Mouse (Mus musculus) spleen, adult 12 weeks (tissue): ENCODE data around the gene Ces5a.
"Not testable (repeated sequence)": the region's sequence is repeated elsewhere in the genome, so short reads cannot be mapped to it uniquely, and the experiment has no call there.

Experiments
- DNase-seq: peaks from one replicate; pipeline ENCODE4 v3.0.0; 2022; ENCODE audit warnings: low spot score

Gene Ces5a

DNA sequence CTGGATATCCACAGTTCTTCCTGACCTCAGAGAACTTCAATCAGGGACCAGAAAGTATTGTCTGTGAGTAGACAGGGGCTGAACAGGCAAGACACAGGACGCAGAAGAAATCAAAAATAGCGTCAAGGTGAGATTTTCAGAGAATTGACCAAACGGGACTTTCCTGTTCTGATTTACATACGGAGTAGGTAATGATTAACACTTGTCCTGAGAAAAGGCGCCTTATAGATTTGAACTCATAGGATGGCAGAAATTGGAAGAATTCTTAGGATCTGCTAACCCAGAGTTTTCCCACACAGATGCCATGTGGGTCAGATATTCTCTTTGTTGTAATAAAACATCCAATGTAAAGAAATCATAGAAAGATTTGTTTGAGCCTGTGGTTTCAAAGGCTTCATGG lies at the start of gene Ces5a:
Gene Ces5a, minus strand, starts transcription at position 101 of the 400 bp plus-strand sequence.
- DNase-seq, result no peak

DNA sequence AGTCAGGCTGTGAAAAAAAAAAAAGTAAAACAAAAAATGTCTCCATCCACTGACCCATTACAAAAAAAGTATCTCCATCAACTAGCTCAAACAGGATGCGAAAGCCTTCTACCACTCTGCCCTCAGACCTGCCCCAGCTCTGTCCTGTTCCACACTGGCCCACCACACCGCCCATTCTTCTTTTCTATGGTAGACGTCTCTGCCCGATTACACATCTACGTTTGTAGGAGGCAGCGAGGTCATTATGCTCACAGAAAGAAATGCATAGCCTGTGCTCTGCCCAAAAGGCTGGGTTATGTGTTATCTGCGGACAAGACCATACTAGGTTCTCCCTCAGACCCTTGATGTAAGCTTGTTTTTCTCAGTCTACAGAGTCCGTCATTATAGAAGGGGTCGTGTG lies 37.2 kb upstream of the Ces5a start:
- no peak for DNase-seq

DNA sequence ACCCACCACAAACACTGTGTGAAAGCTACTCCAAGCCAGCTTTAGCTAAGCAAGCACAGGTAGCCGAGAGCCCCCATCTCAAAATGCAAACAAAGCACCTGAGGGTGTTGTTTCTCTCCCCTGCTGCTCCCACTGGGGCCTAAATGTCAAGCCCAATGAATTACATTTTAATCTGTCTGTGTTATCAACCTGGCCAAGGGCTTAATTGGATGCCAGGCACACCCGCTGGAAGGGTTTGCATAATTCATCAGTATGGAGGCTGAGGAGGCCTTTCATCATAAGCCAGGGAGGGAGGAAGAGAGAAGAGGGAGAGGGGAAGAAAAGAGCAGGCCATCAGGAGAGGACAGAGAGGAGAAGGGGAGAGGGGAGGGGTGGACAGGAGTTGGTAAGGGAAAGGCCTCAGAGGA lies 36.5 kb upstream of the Ces5a start:
- DNase-seq, result no peak

DNA sequence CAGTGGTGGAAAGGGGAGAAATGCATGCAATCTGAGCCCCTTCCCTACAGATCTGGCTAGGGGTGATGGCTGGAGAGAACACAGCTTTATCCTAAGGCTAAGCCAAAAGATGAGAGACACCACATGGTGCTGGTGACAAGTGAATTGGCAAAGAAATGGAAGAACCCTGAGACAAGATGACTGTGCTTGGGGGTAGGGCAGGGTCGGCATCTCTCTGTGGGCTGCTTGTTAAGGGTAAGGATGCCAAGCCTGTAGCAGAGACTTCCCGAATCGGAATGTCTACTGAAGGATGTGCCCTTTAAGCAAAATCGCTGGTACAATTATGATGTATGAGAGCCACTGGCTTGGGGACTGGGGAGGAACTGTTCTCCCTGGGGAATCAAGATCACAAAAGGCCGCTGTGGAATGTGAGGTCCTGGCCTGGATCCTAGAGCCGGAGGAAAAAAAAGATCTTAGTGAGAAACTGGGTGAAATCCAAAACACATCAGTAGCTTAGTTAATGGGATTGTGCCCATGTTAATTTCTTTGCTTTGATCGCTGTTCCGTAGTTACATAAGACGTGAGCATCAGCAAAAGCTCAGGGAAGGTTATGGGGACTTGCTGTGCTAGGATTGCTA lies 35.8 kb upstream of the Ces5a start:
- DNase-seq, result no peak

DNA sequence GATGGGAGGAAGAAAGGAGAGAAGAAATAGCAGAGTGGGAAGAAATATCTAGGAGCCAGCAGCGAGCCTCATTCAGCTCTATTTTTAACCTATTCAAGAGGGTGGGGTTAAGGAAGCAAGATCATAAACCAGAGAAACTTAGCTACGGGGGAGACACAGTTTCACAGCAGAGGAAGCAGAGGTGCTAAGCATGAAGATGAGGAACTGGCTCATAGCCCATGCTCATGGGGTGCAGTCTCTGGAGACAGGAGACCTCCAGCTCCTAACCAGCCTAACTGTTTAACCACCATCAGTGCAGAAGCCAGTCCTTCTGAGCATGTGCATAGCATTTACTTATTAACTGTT lies 34.5 kb upstream of the Ces5a start:
- no peak for DNase-seq

DNA sequence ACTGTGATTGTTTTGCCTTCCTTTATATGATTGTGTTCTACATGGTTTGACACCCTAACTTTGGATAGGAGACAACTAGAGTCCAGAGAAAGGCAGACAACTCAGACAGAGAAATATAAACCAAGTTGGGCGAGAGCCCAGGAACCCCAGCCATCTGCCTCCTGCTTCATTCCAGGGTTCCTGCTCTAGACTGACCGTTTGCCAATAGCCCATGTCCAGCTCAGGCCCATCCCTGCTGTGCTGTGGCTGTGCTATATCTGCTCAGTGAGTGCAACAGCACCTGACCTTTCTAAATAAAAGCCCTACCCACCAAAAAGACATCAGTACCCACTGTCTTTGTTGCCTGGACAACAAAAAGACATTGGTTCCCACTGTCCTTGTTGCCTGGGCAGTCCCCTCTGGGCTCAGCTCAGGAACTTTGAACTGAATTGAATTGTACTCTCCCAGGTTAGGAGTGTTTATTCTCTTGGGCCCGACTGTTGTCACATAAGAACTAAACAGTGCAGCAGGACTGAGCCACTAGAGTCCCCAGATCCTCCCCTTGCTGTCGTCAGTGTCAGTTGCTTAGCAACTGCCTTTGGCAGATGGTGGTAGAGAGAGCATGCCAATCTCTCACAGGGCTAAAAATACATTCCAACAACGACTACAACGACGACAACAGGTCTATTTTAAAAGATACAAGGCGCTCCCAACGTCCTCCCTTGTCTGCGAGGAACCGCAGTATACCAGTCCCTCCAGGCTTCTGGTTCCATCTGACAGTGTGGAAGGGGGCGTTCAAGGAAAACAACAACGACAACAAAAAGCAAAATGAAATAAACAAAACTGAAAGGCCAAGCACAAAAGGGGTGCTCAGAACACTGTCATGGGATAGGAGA lies 33.9 kb upstream of the Ces5a start:
- no peak for DNase-seq

DNA sequence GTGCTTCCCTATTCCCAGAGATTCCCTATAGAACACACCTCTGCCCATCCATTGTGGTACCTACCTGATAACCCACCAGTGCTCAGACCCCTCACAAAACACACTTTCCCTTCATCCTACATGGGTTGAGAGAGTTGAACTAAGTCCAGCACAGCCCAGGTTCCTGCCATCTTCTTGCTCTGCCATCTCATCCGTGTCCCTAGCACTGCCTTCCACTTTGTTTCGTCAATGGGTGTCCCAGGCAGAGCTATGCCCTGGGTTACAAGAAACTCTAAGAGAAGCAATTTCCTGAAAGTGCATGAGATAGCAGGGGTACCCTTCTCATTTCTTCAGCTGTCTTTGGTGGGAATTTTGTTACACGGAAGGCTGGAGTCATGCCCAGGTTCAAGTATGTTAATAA lies 33.0 kb upstream of the Ces5a start:
- no peak for DNase-seq

DNA sequence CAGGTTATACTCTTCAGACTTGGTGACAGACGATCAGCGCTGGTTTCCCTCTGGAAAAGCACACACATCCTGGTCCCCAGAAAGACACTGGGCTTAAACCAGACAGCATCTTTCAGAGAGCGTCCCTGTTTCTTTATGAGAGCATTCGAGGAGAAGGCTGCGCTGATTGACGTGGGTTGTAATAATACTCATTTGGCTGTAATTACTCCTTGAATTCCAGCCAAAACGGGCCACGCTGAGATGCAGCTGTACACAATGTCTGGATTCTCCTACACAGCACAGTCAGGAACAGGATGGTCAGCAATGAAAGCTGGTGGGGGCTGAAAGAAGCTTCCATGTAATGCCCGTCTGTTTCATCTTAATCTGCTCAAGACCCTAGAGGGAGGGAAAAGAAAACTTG lies 31.5 kb upstream of the Ces5a start:
- DNase-seq, result no peak

DNA sequence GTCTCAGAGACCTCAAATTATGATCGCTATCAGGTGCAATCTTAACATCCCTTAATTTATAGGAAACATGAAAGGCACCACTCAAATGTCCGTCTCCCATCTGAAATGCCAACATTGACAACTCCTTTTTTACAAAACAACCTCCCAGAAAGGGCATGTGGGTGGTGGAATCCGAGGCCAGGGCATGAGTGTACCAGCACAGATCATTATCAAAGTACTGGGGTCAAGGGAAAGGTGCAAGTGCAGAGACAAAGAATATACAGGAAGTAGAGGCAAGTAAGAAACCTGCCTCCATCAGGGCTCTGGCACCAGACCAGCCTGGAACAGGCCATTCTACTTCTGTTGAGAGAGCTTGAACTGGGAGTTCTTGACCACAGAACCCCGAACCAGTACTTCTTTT lies 29.0 kb upstream of the Ces5a start:
- DNase-seq, result no peak

DNA sequence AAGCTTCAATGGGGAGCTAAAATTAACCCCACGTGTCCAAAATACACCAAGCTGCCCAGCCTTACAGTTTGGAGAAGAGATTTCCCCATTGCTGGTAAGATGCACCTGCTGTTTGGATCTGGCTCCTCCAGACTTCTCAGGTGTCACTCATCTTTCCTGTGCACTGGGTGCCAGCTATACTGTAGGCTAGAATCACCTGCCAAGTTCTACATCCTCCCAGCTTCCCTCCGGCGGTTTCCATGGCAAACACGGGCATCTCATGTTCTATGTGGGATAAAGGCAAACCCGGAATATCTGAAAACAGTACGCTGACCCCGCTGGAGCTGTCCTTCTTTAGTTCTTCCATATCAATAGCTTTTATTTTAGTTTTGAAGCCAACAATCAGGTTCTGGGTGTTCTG lies 27.9 kb upstream of the Ces5a start:
- DNase-seq, result no peak

DNA sequence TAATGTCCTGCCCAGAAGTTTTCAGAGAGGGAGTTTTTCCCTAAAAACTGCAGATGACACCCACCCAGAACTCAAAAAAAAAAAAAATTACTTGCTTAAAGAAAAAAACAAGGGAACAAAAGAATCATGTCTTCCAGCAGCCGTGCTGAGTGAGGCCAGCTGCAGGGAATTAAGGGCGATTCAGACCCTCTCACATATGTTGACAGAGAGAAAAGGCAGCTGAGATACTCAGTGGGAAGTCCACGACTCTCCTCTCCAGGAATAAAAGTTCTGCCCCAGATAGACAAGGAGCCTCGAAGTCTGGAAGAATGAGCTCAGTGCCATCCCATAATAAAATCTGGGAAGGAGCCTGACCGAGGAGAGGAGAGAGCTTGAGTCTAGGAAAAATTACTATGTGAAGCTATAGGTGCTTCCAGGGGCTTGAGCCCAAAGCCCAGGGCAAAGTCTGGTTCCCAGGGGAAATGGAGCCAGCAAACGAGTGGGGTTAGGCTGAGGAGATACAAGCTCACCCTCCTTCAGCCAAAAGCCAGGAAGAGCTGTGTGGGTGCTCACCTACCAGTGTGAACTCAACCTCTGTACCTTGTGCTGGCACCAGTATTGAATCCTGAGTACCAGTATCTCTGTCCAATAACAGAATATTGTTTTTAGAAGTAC lies 27.1 kb upstream of the Ces5a start:
- no peak for DNase-seq

DNA sequence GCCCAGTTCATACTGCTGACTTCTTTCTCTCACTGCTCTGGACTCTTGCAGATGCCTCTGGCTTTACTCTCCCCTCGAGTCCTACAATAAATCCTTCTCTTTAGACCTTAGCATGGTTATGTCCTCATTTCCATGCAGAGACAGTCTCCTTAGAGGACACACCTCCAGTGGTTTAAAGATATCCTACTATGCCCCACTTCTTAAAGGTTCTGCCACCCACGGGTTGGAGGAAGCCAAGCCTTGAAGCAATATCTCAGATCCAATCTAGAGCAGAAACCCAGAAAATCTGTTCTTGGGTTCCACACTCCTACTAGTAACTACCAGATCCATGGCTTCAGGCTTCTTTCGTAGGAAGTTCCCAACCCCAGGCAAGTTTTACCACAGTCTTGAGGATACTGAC lies 25.6 kb upstream of the Ces5a start:
- no peak for DNase-seq

DNA sequence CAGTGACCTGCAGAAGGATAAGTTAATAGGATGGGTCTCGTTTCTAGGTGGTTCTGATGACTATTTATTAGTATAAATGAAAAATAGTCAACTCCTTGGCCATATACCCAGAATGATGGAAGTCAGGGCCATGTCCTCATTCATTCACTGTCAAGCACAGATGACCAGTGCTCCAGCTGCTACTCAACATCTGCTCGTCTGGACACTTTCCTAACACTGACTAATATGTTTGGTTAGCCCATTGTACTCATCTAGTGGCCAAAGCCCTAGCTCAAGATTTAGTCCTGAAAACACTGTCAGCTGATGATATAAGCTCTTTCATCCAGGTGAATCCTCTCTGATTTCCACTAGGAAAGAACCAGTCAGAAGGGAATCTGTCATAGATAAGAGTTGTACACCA lies 24.1 kb upstream of the Ces5a start:
- no peak for DNase-seq

DNA sequence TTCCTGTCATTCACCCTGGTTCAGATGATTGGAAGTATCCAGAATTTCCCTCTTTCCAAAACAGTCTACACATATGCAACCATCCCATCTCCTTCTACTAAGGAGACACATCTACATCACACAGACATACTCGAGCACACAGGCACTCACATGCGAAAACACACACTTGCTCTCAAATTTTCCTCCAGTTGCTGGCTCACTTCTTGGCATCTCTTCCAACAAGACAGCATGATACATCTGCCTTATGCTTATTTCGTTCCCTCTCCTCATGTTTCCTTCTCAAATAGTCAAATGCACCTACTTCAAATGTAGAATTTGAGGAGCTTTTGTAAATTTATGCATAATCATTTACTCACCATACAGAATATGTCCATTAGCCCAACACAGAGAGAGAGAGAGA lies 33.0 kb downstream of the Ces5a start:
- no peak for DNase-seq

DNA sequence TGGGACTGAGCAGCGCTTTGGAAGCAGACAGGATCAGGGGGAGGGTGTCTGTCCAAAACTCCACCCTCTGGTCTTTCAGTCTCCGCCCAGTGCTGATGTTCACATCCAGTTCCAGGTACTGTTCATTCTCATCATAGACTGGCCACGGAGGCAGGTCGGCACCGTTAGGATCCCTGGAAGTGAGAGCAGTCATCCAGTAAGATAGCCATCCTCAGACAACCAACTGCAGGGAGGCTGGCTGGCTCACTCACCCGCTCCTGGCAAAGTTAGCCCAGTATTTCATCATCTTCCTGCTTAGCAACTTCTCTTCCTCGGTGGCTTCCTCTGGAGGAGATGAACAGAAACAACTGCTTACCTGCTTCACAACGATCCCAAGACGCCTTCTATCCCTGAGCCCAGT lies 36.2 kb downstream of the Ces5a start:
- DNase-seq, result no peak

DNA sequence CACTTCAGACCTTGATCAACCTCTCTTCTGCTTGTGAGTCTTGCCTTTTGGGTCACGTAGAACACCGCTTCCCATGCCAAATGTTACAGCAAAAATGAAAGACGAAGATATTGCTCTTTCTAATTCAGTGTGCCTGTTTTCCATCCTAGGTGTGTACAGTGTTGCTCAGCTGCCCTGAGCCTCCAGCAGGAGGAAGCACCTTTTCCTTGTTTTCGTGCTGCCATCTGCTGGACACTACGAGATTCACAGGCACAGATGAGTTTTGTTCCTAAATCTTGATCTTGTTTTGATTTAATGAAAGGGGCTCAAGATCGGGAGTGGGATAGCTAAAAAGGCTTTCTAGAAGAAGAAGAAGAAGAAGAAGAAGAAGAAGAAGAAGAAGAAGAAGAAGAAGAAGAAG lies 40.3 kb downstream of the Ces5a start:
- no peak for DNase-seq

DNA sequence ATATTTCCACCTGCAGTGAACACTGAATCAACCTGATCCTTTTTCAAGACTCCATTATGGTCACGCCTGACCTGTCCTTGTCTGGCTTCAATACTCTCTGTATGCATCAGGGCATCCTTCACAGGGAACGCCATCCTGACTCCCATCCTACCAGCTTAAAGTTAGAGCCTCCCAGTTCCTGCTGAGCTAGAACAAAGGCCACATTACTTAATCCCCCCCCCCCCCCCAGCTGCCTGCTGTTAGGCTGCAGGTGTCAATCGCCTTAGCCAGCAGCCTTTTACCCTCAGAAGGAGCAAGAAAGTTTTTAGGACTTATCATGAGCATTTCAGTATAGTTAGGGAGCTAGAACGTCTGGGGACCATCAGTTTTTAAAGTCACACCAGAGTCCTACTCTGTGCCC lies 46.9 kb downstream of the Ces5a start:
- DNase-seq, result no peak

DNA sequence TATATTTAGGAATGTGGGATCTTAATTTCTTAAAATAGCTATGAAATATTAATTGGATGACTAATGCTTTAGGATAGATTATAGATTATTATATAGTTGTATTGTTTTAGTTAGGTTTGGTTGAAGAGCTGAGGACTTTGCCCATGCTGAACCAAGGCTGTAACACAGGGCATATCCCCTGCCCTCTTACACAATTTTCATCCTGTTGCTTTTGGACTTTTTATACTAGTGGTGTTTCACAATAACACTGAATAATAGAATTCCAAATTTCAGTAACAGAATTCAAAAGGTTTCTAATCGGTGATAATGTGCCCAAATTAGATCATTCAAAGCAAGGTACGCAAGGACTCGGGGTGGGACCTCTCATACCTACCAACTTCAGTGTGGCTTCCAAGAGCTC lies 57.4 kb downstream of the Ces5a start:
- no peak for DNase-seq

DNA sequence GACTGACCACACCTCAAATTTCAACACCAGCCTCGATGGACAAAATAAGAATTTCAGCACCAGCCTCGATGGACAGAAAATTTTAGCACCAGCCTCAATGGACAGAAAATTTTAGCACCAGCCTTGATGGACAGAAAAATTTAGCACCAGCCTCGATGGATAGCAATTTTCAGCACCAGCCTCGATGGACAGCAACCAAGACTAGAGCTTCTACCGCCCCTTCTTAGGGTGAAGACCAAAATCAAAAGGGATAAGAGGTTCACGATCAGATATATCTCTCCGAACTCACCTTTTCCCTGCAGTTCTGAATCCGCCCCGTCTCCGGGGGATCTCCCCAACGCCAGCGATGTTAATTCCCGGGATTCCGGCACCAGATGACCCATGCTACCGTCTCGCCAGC lies 65.9 kb downstream of the Ces5a start:
- not testable (repeated sequence) for DNase-seq

DNA sequence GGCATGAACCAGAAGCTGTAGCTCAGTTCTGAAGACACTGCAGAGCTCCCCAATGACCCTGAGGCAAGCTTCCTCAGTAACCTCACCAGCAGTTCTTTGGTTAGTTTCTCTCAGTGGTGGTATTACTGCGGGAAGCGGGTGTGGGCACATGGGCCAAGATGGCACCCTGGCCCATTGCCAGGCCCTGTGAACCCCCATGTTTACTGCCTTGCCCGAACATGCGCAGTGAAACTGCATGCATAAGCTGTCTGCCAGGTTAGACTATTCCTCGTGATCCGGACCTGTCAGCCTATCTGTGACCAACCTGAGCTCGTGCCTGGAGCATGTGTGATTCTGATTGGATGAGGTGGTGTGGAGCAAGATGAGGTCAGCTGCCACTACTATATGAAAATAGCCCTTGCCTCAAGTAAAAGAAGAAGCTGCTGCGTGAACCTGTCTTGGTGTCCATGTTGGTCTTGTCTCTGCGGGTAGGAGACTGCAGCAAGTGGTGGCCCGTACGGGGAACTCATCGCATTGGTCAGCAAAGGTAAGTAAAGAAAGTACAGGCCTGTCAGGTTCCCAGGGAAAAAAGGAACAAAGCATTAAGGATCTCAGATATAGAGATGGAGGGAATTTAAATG lies 81.3 kb downstream of the Ces5a start:
- DNase-seq, result no peak
